Mouse (Mus musculus) gonadal fat pad, adult 2 months (tissue): ENCODE data around the gene Mrps18b. TPM values are rescaled to one million over a fixed set of nuclear protein-coding genes. Genes with fewer than 3 reads are reported as not detected.

Experiments used
- DNase-seq: peaks from one replicate; pipeline ENCODE4 v3.0.0-alpha.2; 2012; ENCODE audit warnings: low read depth
- polyA plus RNA-seq: library from polyadenylated mRNA; depleted of rRNA; stranded (reverse); fragments of >200 nt; gene quantifications from 2 replicates; pipeline ENCODE4 v1.2.3, GENCODE M21; 2012

Gene Mrps18b
- polyA plus RNA-seq, 1 experiment, result 110 TPM

DNA sequence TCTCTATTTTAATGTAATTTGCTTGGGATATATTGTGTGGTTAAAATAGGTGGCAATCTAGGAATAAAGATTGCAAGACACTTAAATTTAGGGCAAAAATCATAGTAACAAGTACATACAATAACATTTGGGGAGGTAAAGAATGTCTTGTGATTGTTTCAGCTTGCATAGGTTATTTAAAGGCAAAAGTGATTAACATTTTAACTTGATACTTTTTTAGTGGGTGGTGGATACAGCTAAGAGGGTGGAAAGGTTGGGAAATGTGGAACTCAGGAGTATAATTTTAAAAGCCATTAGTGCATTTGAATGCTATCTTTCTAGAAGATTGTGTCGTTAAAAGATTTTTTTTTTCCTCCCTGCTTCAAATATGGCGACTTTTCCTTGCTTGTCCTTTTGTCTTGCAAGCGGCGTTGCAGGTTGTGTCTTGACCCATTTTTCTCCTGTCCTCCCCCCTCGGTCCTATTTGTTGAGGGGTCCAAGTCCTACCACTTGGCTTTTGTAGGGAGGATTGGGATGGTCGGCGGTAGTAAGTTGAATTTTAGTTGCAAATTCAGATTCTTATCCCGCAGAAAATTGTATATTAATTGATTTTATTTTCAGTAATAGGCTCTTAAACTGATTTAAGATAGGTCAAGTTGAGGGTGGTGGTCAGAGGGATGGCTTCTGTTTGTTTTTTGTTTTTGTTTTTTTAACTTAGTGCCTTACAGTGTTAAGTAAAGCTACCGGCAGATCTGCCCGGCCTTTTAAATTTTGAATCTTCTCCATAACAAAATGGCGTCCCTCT lies 2.3 kb upstream of the Mrps18b start:
- DNase-seq, result no peak

DNA sequence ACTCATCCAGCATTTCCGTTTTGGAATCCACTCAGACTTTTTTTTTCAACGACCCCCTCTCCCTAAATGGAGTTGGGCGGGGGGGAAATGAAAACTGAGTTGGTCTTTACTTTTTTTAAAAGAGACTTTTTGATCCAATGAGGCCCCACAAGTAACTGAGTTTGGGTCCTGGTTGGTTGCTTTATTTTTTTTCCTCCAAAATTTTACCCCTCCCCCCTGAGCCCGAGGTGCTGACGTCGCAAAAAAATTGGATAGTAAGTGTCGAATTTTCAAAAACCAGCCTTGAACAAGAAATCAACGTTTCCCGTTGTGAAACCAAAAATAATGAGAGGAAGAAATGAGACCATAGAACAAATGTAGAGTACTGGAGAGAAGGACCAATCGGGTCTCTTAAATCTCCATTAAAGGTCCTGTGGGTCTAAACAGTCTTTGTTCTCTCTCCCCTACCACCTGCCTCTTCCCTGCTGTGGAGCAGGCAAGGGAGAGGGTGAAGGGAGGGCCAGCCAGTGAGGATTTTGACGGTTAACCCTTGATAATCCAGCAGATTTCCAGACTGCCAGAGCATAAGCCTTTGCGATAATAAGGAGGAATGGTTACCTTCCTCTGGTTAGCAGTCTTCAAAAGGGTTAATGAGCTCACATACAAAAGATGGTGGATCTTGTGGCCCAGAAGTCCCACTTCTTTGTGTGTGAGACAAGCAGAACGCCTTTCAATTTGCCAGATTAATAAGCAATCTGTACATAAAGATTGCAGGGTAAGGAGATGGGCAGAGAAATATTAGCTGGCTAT lies 1.5 kb upstream of the Mrps18b start:
- no peak for DNase-seq

DNA sequence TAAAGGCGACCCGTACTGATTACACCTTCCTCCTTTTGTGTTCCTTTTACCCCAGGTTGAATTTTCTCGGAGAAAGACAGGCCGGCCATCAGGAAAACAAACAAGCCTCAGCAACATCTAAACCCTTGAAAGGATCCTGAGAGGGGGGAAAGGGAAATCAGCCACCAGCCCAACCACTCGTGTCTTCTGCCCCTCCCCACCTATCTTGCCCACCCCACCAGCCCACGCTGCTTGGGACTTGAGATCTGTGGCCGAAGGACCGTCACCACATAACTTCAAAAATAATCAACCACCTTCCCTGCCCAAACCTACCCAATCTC lies 914 bp upstream of the Mrps18b start:
- no peak for DNase-seq

DNA sequence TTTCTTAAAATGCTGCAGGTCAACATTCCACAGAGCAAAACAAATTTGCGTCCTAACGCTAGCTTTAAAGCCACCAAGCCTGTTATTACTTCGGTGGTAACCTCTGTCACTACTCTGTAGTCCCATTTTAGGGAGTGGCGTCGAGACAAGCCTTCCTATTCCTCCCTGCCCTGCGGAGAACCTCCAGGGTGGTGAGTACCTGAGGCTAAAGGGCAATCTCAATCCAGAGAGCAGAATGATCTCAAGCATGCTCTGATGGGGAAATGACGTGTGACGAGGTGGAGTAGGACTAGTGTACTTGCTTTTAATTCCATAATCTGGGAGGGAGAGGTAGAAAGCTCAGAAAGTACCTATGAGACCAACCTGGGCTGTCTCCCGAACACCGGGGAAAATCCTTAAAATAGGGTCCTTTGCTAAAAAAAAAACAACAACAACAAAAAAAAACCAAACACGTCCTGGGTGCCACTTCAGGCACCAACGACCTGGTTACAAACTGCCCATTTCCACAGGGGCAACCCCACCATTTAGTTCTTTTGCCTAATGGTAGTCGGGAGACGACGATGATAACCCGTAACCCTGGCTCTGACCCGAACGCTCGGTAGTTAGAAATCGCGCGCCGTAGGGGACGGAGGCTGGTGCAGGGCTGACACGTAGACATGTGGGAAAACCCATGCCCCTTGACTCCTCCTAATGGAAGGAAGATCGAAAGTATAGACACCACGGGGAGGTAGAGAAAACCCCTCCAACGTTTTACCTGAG lies 472 bp downstream of the Mrps18b start:
- DNase-seq, result no peak

DNA sequence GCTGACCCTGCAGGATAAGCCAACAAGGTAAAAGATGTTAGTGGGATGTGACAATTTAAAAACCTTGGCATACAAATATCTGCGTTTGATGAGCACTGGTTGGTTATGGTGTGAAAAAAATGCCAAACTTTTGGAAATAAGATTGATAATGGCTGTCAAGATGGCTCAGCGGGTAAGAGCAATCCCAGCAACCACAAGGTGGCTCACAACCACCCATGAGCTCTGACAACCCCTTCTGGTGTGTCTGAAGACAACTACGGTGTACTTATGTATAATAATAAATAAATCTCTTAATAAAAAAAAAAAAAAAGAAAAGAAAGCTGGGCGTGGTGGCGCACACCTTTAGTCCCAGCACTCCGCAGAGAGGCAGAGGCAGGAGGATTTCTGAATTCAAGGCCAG lies 1.2 kb downstream of the Mrps18b start:
- no peak for DNase-seq

DNA sequence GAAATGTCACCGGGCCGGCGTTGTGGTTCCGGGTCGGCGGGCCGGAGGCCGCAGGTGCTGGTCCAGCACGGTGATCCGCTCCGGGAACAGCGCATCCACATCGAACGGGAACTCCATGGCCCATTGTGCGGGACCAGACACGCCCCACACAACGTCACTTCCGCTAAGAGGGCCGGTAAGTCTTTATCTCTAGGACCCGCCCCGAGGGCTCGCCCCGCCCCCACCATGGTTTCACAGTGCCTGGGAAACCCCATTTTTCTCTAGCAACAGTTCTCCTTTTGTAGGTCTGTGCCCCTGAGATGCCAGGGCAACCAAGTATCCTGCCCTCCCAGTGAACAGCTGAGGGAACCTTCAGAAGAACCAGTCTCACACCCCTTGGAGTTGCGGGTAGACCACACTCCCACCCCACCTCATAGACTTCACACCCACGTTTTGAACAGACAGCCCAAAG lies 6.2 kb downstream of the Mrps18b start, which contains the start of gene Atat1:
Gene Atat1, minus strand, starts transcription at position 157 of the 451 bp plus-strand sequence.
- DNase-seq, result no peak

DNA sequence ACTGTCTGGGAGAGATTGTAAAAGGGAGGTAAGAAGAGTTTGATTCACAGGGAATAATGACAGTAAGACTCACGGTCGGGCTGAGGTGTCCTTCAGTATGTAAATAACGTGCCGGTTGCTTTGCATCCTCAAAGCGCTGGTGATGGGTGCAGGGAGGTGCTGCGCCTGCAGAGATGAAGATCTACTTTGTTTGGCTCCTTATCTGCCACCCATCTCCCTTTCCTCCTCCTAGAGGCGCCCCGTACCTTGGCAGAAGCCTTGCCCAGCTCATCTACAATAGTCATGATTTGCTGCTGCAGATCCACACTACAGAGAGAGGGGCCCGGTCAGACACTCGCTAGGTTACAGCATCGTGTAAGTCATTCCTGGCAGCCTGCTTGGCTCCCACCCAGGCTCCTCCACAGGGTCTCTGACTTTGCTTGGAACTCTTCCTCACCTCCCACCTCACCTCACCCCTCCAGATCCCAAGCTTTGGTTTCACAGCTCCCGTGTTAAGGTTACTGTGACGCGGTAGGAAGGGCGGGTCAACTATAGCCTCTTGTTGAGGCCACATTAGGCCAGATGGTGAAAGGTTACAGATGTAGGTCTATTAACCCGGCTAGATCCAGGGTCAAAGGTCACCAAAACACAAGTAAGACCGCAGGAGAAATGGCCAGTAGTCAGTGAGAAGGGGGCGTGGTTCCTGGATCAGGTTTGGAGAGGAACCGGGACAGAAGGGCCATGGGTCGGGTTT lies 6.8 kb downstream of the Mrps18b start:
- no peak for DNase-seq

DNA sequence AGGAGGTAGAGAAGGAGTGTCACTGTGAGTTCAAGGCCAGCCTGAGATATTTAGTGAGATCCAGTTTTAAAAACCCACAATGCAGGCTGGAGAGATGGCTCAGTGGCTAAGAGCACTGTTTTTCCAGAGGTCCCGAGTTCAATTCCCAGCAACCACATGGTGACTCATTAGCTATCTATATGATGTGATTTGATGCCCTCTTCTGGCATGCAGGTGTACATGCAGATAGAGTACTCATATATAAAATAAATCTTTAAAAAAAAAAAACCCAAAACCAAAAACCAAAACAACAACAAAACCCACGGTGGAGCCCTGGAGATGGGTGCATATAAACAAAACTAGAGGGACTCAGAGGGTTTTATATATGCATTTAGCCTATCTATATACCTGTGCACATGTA lies 8.6 kb downstream of the Mrps18b start:
- no peak for DNase-seq

DNA sequence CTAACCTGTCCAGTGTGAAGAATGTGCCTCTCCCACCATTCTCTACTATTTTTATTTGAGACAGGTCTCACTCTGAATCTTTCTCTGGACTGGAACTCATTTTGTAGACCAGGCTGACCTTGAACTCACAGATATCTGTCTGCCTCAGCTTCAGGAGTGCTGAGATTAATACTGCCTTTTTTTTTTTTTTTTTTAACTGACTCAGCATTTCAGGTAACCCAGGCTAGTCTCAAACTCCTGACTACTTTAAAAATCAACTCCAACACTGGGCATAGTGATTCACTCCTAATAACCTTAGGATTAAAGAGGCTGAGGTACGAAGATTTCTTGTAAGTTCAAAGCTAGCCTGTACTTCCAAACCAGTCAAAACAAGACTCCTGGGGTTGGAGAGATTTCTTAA lies 10.6 kb downstream of the Mrps18b start:
- no peak for DNase-seq

DNA sequence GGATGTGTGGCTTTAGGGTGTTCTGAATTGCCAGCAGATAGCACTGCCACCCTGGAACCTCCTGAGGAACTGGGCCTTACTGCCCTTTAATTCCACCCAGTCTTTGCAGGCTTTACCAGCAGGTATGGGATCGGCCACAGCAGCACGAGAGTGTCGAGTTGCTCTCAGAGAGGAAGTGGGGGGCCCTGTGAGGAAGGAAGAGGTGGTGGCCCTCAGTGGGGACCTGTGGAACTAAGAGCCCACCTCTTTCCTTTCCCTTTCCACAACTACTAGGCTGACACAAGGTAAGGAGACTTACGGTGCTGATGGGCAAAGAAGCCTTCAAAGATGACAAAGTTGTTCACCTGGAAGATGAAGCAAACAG lies 12.2 kb downstream of the Mrps18b start:
- DNase-seq, result no peak

DNA sequence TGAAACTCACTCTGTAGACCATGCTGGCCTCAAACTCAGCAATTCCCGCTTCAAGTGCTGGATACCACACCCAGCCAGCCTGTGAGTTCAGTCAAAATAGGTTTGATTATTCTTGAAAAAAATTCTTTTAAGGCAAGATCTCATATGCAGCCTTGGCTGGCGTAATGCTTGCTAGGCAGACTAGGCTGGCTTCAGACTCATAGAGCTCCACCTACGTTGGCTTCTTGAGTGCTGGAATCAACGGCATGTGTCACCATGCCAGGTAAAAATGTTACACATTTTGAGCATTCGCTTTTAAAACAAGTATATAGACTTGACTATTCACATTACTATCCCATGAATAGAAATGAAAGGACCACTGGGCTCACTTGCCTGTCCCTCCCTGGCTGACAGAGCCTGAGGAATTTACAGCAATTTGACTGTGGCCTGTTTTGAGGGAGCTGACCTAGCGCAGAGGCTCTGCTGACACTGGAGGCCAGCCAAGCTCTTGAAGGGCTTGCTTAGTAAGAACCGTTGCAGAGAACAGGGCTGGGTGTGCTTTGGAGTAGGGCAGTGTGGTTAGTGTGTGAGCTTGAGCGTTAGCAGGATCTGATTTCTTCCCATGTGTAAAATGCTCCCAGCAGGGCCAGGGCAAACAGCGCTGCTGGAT lies 12.7 kb downstream of the Mrps18b start:
- no peak for DNase-seq

DNA sequence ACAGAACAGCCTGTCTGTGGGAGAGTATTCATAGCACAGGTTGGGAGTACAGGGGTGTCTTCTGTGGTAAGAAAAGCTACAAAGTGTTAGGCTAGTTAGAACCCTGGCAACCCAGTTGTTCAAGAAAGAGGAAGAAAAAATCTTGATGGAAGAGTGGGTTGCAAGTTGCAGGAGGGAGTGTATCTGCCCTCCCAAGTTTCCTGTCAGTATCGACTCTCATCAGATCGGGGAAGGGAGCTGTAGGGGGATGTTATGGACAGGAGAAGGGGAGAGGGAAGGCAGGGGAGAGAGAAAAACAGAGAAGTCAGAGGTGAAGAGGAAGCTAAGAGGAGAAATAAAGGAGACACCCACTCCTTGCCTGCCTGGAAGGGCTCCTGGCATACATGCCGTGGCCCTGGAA lies 15.6 kb downstream of the Mrps18b start:
- DNase-seq, result no peak

DNA sequence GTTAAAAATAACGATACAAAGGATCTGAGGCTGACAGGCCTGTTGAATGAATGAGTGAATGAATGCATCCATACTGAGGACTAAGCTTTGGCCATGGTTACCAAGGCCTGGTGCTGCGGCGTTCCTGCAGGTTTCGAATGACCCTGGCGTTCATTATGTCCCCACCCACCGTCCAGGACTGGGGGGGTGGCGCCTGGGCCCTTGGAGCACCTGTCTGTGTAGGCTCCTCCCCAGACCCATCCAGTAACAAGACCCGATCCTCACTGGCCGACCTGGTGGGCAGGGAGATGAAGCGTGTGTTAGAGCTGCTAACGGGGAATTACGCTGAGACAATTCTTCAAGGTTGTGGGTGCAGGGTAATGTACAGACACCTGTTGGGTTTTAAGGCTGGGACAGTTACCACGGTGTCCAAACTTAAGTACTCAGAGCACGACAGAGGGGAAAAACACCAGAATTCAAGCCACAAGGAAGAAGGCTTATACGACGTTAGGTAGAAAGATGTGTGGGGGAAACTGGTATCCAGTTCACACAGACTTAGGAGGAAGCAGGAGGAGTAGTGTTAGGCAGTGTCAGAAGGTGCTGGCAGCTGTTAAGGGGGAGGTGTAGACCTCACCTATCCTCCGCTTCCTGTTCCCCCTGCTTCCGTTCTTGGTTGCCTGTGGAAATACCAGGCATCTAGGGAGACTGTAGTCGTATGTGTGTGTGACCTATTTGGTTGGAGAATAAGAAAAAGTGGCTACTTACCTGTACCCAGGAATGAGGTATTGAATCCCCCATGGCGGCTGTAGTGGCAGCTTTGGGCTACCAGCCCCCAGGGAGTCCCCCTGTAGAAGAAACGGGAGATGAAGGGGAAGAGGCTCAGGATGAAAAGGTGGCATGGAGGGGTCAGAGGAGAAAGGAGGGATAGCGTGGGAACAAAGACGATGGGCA lies 18.3 kb downstream of the Mrps18b start:
- no peak for DNase-seq

DNA sequence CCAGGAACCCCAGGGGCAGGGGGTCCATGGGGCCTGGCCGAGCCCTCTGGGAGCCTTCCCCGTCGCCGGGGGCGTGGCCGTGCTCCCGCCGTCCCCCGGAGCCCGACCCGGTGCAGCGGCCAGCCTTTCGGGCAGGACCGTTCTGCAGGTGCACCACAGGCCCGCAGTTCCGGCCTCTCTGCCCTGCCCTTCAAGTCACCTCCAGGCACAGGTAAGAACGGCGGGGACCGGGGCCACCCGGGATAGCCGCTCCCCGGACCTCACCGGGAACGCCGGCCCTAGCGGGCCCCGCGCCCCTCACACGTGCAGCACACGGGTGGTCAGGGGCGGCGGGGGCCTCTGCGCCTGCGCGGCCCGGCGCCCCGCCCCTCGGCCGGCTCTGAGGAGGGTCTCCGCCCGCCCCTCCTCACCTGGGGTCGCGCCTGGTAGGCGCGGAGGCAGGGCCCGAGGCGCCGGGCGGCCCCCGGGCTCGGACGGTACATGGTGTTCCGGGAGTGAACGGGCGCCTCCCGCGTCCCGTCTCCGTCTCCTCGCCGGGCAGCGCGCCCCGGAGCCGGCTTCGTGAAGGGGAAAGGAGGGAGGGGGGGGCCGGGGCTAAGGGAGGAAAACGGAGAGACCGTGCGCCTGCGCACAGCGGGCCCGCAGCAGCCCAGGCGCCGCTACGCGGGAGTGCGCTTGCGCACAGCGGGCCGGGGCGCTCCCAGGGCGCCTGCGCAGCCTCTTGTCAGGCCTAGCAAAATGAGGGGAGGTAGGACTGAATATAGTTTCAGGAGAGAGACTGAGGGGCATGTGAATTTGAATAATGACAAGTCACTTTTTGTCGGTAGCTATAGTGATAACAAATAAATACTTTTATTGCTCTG lies 19.2 kb downstream of the Mrps18b start, which contains the start of gene 2310061I04Rik:
Gene 2310061I04Rik, minus strand, starts transcription at position 651 of the 863 bp plus-strand sequence.
- no peak for DNase-seq

DNA sequence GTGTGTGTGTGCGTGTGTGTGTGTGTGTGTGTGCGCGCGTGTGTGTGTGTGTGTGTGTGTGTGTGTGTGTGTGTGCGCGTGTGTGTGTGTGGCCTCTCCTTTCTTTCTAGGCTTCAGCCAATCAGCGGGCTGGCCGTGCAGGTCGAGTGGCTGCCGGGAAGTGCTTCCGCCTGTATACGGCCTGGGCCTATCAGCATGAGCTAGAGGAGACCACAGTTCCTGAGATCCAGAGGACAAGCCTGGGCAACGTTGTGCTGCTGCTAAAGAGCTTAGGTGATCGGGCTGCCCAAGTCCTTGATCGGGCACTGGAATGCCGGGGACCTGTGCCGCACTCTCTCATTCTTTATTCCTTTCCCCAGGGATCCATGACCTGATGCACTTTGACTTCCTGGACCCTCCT lies 28.5 kb downstream of the Mrps18b start:
- DNase-seq, result no peak

DNA sequence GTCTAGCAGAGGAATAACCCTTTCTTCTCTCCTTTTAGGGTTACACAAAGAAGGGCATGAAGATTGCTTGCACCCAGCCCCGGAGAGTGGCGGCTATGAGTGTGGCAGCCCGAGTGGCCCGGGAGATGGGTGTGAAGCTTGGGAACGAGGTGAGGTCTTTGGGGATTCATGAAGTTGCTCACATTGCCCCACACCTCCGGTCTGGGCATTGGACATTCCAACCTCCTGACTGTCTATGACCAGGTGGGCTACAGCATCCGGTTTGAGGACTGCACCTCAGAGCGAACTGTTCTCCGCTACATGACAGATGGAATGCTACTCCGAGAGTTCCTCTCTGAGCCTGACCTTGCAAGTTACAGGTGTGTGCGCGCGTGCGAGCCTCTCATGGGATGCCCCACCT lies 32.4 kb downstream of the Mrps18b start:
- DNase-seq, result no peak

DNA sequence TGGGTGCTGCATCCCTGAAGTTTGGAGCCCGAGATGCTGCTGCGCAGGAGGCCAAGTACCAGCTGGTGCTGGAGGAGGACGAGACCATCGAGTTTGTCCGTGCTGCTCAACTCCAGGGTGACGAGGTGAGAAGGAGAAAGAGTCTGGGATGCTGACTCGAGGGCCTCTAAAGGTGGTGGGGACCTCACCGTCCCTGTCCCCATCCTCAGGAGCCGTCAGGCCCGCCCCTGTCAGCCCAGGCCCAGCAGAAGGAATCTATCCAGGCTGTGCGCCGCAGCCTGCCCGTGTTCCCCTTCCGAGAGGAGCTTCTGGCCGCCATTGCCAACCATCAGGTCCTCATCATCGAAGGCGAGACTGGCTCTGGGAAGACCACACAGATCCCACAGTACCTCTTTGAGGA lies 33.3 kb downstream of the Mrps18b start:
- DNase-seq, result no peak

DNA sequence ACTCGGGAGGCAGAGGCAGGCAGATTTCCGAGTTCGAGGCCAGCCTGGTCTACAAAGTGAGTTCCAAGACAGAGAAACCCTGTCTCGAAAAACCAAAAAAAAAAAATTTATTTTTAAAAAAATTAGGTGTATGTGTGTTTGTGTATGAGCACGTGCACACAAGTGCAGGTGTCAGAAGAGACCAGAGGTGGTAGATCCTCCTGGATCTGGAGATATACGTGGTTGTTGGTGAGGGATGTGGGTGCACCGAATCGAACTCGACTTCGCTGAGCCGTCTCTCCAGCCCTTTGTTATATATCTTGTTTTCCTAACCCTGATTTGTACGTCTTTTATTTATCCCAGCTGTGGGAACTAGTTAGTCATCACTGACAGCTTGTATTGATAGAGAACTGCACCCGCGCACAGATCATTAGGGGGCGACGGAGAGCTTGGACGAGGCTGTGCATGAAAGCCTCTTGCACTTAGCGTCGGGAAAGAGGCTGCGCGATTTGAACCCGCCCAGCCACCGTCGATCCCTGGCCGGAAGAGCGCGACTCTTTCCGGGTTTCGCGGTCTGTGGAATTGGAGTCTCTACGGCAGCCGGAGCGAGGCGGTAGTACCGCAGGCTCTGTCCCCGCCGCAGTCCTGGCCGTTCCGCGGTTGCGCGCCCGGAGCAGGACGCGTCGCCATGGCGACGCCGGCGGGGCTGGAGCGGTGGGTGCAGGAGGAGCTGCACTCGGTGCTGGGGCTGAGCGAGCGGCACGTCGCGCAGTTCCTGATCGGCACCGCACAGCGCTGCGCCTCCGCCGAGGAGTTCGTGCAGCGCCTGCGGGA lies 36.7 kb downstream of the Mrps18b start, which contains the start of gene Dhx16:
Gene Dhx16, plus strand, starts transcription at position 575 of the 813 bp plus-strand sequence.
- DNase-seq, result no peak
